In genomic region chr1:177442821-177443723, GRCm38 (mm10) we compare ENCODE assay signal across 8 mouse cellular contexts. TPM values are rescaled to one million over a fixed set of nuclear protein-coding genes. Genes with fewer than 3 reads are reported as not detected.
A peak's percentile ranks its signal among the peaks of the same experiment; 100 is the strongest.
DNase-seq lines count a peak whose midpoint lies in the region; ATAC-seq and TF ChIP-seq lines count a peak whose summit lies in the region.

No protein-coding gene starts in this region.

- peak overlapping the region; percentile 67 to 79 (median 71) for H3K4me3 ChIP-seq in CH12.LX (replicated peaks in 1 of 3; ENCODE audit: low read depth in 2 of 3, low read length in 2 of 3, poor library complexity in 1 of 3)
- peak overlapping the region; percentile 76 for H3K4me3 ChIP-seq in embryonic facial prominence, embryonic 14.5 days (ENCODE audit: low read depth, low read length)
- peak overlapping the region; percentile 97 for H3K4me3 ChIP-seq in hindbrain, embryonic 10.5 days
- peak overlapping the region; percentile 73 for H3K4me3 ChIP-seq in limb, embryonic 14.5 days (replicated peaks; ENCODE audit: low read length)
- H3K4me3 ChIP-seq in midbrain, embryonic 15.5 days, result peak overlapping the region; percentile 76

- no peaks in the 10 kb centered on the region; the same call in 1 of the 2 replicates for H3K79me2 ChIP-seq in CH12.LX (replicated peaks; ENCODE audit: control insufficient read depth, extremely low read depth, insufficient read depth, poor library complexity, severe bottlenecking)

- in situ Hi-C loops in CH12.LX (cut with MboI; ENCODE audit: low pct_ligation_motif_present, low pct_unique_long_range_greater_than_20kb, low sequenced_read_pairs), result no loop called here

- peak overlapping the region; percentile 42 for H3K4me2 ChIP-seq in CH12.LX (ENCODE audit: insufficient read depth, low read depth, poor library complexity, severe bottlenecking)
- H3K4me2 ChIP-seq in embryonic facial prominence, embryonic 14.5 days (ENCODE audit: low read depth, low read length), result peak overlapping the region; percentile 94
- peak overlapping the region; percentile 90 for H3K4me2 ChIP-seq in limb, embryonic 14.5 days (replicated peaks; ENCODE audit: low read depth, low read length, severe bottlenecking)
- peak overlapping the region; percentile 92 for H3K4me2 ChIP-seq in midbrain, embryonic 15.5 days

- no peak for TF ChIP-seq RAD21 in CH12.LX (IDR thresholded peaks at IDR 0.05; ENCODE audit: low read depth, low read length)

- H3K4me1 ChIP-seq in CH12.LX (ENCODE audit: control insufficient read depth in 1 of 2, insufficient read depth in 2 of 2), result peaks cover 2 to 42% of the 10 kb centered on the region in 2 experiments; a peak in 3 of 4 replicates
- H3K4me1 ChIP-seq in embryonic facial prominence, embryonic 14.5 days (ENCODE audit: control insufficient read depth, insufficient read depth, low read length), result peaks cover 34% of the 10 kb centered on the region
- H3K4me1 ChIP-seq in hindbrain, embryonic 10.5 days (replicated peaks), result peaks cover 57% of the 10 kb centered on the region
- H3K4me1 ChIP-seq in limb, embryonic 14.5 days (ENCODE audit: control insufficient read depth, insufficient read depth, low read length), result peaks cover 30% of the 10 kb centered on the region
- peaks cover 50% of the 10 kb centered on the region for H3K4me1 ChIP-seq in midbrain, embryonic 15.5 days

- no peaks in the 10 kb centered on the region for H3K9me3 ChIP-seq in CH12.LX (replicated peaks; ENCODE audit: low read length)
- no peaks in the 10 kb centered on the region for H3K9me3 ChIP-seq in embryonic facial prominence, embryonic 14.5 days (ENCODE audit: control insufficient read depth, low read length)
- no peaks in the 10 kb centered on the region for H3K9me3 ChIP-seq in hindbrain, embryonic 10.5 days
- no peaks in the 10 kb centered on the region for H3K9me3 ChIP-seq in limb, embryonic 14.5 days (ENCODE audit: control insufficient read depth, low read length)
- no peaks in the 10 kb centered on the region for H3K9me3 ChIP-seq in midbrain, embryonic 15.5 days

- dilution Hi-C loops in CH12.LX (cut with MboI; ENCODE audit: extremely low pct_ligation_motif_present, extremely low pct_unique_long_range_greater_than_20kb, low sequenced_read_pairs), result no loop called here

- TF ChIP-seq CTCF in CH12.LX (conservative IDR thresholded peaks at IDR 0.05 in 1 of 2, IDR thresholded peaks at IDR 0.05 in 1 of 2; ENCODE audit: low read depth in 2 of 2, low read length in 2 of 2), result no peak

- peaks cover 9 to 13% of the 10 kb centered on the region in 2 experiments for H3K36me3 ChIP-seq in CH12.LX (replicated peaks in 1 of 2; ENCODE audit: control insufficient read depth in 1 of 2, insufficient read depth in 1 of 2, low read length in 1 of 2)
- peaks cover 11% of the 10 kb centered on the region for H3K36me3 ChIP-seq in embryonic facial prominence, embryonic 14.5 days (ENCODE audit: control insufficient read depth, insufficient read depth, low read length)
- H3K36me3 ChIP-seq in hindbrain, embryonic 10.5 days, result peaks cover 11% of the 10 kb centered on the region
- H3K36me3 ChIP-seq in limb, embryonic 14.5 days (ENCODE audit: control insufficient read depth, insufficient read depth, low read length), result peaks cover 8% of the 10 kb centered on the region
- H3K36me3 ChIP-seq in midbrain, embryonic 15.5 days (replicated peaks), result no peaks in the 10 kb centered on the region

- ATAC-seq in embryonic facial prominence, embryonic 14.5 days (ENCODE audit: low read depth), result no peak
- no peak for ATAC-seq in limb, embryonic 14.5 days (ENCODE audit: low FRiP score, low read depth)
- ATAC-seq in midbrain, embryonic 15.5 days (replicated peaks), result no peak

- WGBS in embryonic facial prominence, embryonic 14.5 days, result 1% methylated on average over 28 of the region's 62 CpGs
- WGBS in hindbrain, embryonic 10.5 days, result under 1% methylated on average over 61 of the region's 62 CpGs
- WGBS in limb, embryonic 14.5 days, result under 1% methylated on average over 40 of the region's 62 CpGs
- under 1% methylated on average over 55 of the region's 62 CpGs for WGBS in midbrain, embryonic 15.5 days

- H3K27ac ChIP-seq in CH12.LX (ENCODE audit: insufficient read depth, low read depth), result peak overlapping the region; percentile 93
- H3K27ac ChIP-seq in embryonic facial prominence, embryonic 14.5 days (replicated peaks; ENCODE audit: low read depth, low read length), result peak overlapping the region; percentile 94
- peak overlapping the region; percentile 99 for H3K27ac ChIP-seq in hindbrain, embryonic 10.5 days
- H3K27ac ChIP-seq in limb, embryonic 14.5 days (replicated peaks; ENCODE audit: low read depth, low read length), result peak overlapping the region; percentile 93
- peak overlapping the region; percentile 93 for H3K27ac ChIP-seq in midbrain, embryonic 15.5 days

- peak overlapping the region; percentile 88 for H3K9ac ChIP-seq in CH12.LX (ENCODE audit: insufficient read depth, low read depth)
- peak overlapping the region; percentile 91 for H3K9ac ChIP-seq in embryonic facial prominence, embryonic 14.5 days (ENCODE audit: low read depth, low read length)
- peak overlapping the region; percentile 88 for H3K9ac ChIP-seq in limb, embryonic 14.5 days (ENCODE audit: low read depth, low read length, severe bottlenecking)
- peak overlapping the region; percentile 60 for H3K9ac ChIP-seq in midbrain, embryonic 15.5 days

- TF ChIP-seq POLR2A in CH12.LX (IDR thresholded peaks at IDR 0.05; ENCODE audit: low read depth, low read length), result peak; percentile 50; the same call in 1 of the 2 replicates
- TF ChIP-seq POLR2A in limb, embryonic 14.5 days (IDR thresholded peaks at IDR 0.05; ENCODE audit: borderline replicate concordance, extremely low read depth, insufficient read depth, insufficient read length), result no peak

- TF ChIP-seq EP300 in CH12.LX (IDR thresholded peaks at IDR 0.05; ENCODE audit: low read length), result peak; percentile 41; the same call in 1 of the 2 replicates

- H3K27me3 ChIP-seq in CH12.LX (replicated peaks), result peaks cover 5% of the 10 kb centered on the region
- H3K27me3 ChIP-seq in embryonic facial prominence, embryonic 14.5 days (replicated peaks; ENCODE audit: control insufficient read depth, insufficient read depth, low read length), result no peaks in the 10 kb centered on the region
- H3K27me3 ChIP-seq in hindbrain, embryonic 10.5 days (ENCODE audit: insufficient read depth, poor library complexity, severe bottlenecking), result no peaks in the 10 kb centered on the region
- no peaks in the 10 kb centered on the region for H3K27me3 ChIP-seq in limb, embryonic 14.5 days (ENCODE audit: control insufficient read depth, insufficient read depth, low read length)
- no peaks in the 10 kb centered on the region for H3K27me3 ChIP-seq in midbrain, embryonic 15.5 days (replicated peaks)

- DNase-seq in CH12.LX (ENCODE audit: extremely low read depth), result peak; percentile 70
- DNase-seq in adrenal gland, adult 18-20 months (ENCODE audit: low spot score in 2 of 2), result peak; percentile 35 to 47
- peak; percentile 43 for DNase-seq in embryonic facial prominence, embryonic 14.5 days (ENCODE audit: low spot score)
- peak; percentile 58 for DNase-seq in hindbrain, embryonic 10.5 days (ENCODE audit: low spot score)
- DNase-seq in limb, embryonic 14.5 days (ENCODE audit: low spot score), result no peak
- DNase-seq in testis, postnatal 10 days (ENCODE audit: low spot score), result peak; percentile 55
- DNase-seq in left cerebral cortex, adult 18-20 months (ENCODE audit: low spot score in 2 of 2), result no peak

TF ChIP-seq in CH12.LX, 34 proteins besides CTCF, POLR2A, EP300 and RAD21:
- TF ChIP-seq BHLHE40 (IDR thresholded peaks at IDR 0.05; ENCODE audit: low read depth, low read length) (peak; percentile 78), JUN (IDR thresholded peaks at IDR 0.05; ENCODE audit: insufficient read depth, low read depth, low read length) (no peak), MAX (IDR thresholded peaks at IDR 0.05; ENCODE audit: low read length) (no peak), NELFE (IDR thresholded peaks at IDR 0.05; ENCODE audit: low read depth, low read length) (no peak), SIN3A (IDR thresholded peaks at IDR 0.05; ENCODE audit: low read length) (peak; percentile 60), ETS1 (conservative IDR thresholded peaks at IDR 0.05; ENCODE audit: low read depth, low read length) (peak; percentile 8; the same call in 1 of the 2 replicates), MXI1 (IDR thresholded peaks at IDR 0.05; ENCODE audit: low read depth, low read length) (no peak), MAFK (IDR thresholded peaks at IDR 0.05; ENCODE audit: insufficient replicate concordance, low read length) (0 out of 2 replicates have a peak, but pooled peaks have one; percentile 29), TBP (conservative IDR thresholded peaks at IDR 0.05; ENCODE audit: low read depth, low read length) (no peak), CHD2 (IDR thresholded peaks at IDR 0.05; ENCODE audit: low read length) (peak; percentile 76), IRF4 (IDR thresholded peaks at IDR 0.05; ENCODE audit: low read depth, low read length) (0 out of 2 replicates have a peak, but pooled peaks have one; percentile 11), MAZ (IDR thresholded peaks at IDR 0.05; ENCODE audit: low read depth, low read length) (peak; percentile 78; the same call in 1 of the 2 replicates), TCF12 (IDR thresholded peaks at IDR 0.05; ENCODE audit: low read depth, low read length) (peak; percentile 61; the same call in 1 of the 2 replicates), CHD1 (IDR thresholded peaks at IDR 0.05; ENCODE audit: low read depth, low read length) (peak; percentile 75; the same call in 1 of the 2 replicates), JUND (conservative IDR thresholded peaks at IDR 0.05; ENCODE audit: low read depth, low read length) (no peak)

RNA-seq across cellular contexts. Expression of gene Zbtb18, which starts 0.9 kb away (rescaled TPM):
- 3.9 and 8.4 TPM in 2 replicates for total RNA-seq in CH12.LX (2012; rRNA removed)
- 10.0 and 10.5 TPM in 2 replicates for total RNA-seq in CH12.LX (2014; rRNA removed)
- polyA plus RNA-seq in CH12.LX (2012; ENCODE audit: insufficient read length, low read depth), result 13.5 and 16.9 TPM in 2 replicates
- 10 to 100 TPM; 22.9 to 24.2 TPM for total RNA-seq in adrenal gland, adult 18-20 months (2021)
- 4.5 and 7.0 TPM in 2 replicates for polyA plus RNA-seq in embryonic facial prominence, embryonic 14.5 days (2014; fragmentation: Nextera tagmentation; extraction: Ambion mirVana)
- 7.8 and 8.4 TPM in 2 replicates for polyA plus RNA-seq in hindbrain, embryonic 10.5 days (2016; fragmentation: Nextera tagmentation; extraction: Ambion mirVana)
- polyA plus RNA-seq in limb, embryonic 14.5 days (2012; rRNA removed), result 18.1 and 20.2 TPM in 2 replicates
- polyA plus RNA-seq in limb, embryonic 14.5 days (2014; fragmentation: Nextera tagmentation; extraction: Ambion mirVana), result 3.1 and 3.8 TPM in 2 replicates
- polyA plus RNA-seq in midbrain, embryonic 15.5 days (2015; fragmentation: Nextera tagmentation; extraction: Ambion mirVana), result 7.0 and 9.7 TPM in 2 replicates
- total RNA-seq in left cerebral cortex, adult 18-20 months (2021), result 100 to 1,000 TPM; 341 to 359 TPM

Comparison
In these comparisons a context has a peak if more than half of its experiments do, and no peak if none do; other contexts are left out.
1. DNase-seq: peak in CH12.LX (single experiment), adrenal gland, adult 18-20 months (2 of 2), embryonic facial prominence, embryonic 14.5 days (single experiment), hindbrain, embryonic 10.5 days (single experiment) and testis, postnatal 10 days (single experiment); none in limb, embryonic 14.5 days (single experiment) and left cerebral cortex, adult 18-20 months (0 of 2).
2. H3K4me2 ChIP-seq: peak in every context shown above with its lines; median percentile 94 in embryonic facial prominence, embryonic 14.5 days; 92 in midbrain, embryonic 15.5 days; 90 in limb, embryonic 14.5 days; 42 in CH12.LX.
3. Peak in every context shown above with its lines, with median percentiles within 50 percentile points of each other: H3K27ac ChIP-seq, H3K4me3 ChIP-seq and H3K9ac ChIP-seq.